Mouse (Mus musculus): ENCODE measurements around the gene Psmd2.

Psmd2 gene

DNA sequence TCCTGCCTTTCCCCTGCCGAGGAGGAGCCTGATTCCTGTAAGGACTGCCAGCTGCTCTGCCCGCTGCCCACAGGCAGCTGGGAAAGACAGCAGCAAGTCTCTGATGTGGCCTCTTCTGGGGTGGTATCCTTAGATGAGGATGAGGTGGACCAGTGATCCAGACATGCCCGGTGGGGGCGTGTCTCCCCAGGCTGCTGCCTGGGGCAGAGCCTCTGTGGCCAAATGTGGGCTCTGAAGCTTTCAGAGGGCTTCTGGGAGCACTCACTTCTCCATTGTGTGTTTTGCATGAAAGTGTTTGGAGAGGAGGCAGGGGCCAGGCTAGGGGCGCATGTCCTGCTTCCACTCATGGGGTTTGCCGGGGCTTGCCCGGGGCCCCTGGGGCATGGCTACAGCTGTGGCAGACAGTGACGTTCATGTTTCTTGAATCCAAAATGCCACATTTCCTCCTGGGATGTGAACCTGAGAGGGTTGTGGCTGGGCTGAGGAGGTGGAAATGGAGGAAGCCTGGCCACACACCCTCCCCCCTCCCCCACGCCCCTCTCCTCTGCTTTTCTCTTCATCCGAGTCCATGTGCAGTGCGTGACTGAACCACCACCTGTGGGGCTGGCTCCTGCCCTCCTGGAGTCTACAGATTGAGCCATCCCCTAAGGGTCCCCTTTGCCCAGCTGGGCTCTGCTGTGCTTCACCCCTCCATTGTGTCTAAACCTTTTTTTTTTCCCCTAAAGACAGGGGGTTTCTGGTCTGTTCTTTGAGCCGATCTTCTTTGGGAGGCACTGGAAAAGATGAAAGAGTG is 50.5 kb downstream of the Psmd2 start:
- no peak for DNase-seq (ENCODE audit: low spot score in 2 of 2)

DNA sequence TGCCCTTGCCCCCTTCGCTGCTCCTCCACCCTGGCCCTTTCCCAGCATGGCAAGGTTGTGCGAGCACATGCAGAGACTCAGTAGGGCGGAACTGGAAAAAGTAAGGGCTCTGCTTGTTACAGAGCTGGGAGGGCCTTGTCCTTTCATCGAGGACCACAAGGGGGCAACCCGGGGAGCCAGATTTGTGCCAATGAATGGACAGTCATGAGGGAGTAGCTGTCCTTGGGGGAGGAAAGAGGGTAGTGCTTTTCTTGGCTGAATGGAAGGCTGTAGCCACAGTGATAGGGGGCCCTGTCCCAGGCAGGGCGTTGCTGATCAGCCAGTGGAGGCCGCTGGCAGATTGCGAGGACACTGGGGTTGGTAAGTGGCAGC is 51.1 kb downstream of the Psmd2 start:
- DNase-seq (ENCODE audit: low spot score in 2 of 2): peak; percentile 76 to 79

DNA sequence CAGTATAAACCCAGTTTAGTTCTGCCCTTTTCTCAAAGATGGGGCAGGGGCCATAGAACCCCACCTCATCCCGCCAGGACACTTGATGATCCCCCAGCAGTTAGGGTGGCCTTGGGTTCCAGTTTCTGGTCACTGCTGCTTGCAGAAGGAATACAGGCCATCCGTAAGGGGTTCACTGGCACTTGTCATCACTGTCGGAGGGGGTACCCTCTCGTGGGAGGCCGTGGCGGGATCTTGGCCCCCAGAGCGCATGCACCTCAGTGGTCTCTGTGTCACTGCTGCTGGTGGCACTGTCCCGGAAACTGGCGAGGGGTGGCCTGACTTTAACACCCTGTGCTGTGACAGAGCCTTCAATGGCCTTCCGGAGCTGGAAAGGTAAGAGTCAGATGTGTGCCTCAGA is 51.6 kb downstream of the Psmd2 start:
- no peak for DNase-seq (ENCODE audit: low spot score in 2 of 2)

DNA sequence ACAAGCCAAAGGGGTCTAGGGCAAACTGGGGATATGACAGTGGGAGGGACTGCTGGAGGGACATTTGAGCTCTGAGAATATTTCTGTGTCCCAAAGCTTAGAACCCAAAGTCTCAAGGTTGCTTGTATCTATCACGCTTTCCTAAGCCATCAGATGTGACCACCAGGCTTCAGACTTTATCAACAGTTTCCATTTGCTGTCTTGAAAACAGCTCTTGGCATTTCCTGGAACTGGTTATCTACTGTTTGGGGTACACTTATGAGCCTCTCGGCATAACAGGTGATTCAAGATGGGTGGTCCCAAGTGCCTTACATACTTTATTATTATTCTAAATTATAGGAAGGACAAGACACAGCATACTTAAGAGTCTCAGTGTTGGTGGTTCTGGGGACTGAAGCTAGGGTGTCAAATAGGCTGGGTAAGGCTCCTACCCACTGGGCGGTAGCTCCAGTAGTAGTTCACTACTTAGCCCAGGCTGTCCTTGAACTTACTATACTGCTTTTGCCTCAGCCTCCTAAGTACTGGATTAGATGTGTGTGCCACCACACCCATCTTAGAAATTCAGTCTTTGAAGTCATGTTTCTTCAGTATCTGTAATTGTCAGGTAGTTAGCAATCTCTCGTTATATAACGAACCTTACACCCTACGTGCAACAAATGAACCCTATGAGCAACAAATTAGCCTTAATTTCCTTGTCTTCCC is 52.4 kb downstream of the Psmd2 start:
- no peak for DNase-seq (ENCODE audit: low spot score in 2 of 2)

DNA sequence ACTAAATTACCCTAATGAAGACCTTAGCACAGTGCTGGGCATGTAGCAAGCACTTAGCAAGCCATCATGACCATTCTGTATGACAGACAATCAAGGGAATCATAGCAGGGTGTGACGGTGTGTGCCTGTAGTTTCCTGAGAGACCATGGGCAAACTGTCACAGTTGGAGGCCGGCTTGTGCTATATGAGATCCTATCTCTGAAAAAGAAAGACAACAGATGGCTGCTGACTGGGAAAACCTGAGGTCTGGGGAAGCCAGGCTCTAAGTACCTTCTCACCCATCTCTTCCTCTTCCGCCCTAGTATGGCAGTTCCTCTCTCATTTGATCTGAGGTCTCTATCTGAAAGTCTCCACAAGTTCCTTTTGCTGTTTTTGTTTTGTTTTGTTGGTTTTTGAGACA is 54.3 kb downstream of the Psmd2 start:
- DNase-seq (ENCODE audit: low spot score in 2 of 2): no peak

DNA sequence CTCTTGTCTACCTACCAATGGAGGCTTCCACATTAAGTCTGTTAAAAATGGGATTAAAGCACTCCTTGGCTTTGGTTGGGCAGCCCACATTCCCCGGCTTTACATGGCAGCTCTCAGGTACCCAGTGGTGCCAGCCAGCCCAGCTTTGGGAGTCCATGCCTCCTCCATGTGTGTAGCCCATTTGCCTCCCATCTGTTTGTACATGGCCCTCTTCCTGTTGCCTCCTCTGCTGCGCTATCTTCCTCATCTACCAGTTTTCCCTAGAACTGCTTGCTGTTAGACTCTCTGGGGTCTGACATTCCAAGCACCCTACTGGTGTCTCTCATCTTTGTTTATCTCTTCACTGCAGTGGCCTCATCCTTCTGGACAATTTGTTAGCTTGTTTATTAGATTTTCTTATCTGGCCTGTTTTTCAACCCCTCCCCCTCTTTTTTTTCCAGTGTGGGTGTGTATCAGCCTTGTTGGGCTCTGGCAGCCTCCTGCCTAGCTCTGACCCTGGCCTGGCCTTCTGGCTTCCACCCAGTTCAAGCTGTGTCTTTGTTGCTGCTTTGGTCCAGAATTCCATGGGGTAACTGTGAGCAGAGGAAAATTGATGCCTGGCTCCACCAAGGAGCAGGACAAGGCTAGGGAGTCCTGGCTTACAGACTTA is 55.1 kb downstream of the Psmd2 start:
- no peak for DNase-seq (ENCODE audit: low spot score in 2 of 2)

DNA sequence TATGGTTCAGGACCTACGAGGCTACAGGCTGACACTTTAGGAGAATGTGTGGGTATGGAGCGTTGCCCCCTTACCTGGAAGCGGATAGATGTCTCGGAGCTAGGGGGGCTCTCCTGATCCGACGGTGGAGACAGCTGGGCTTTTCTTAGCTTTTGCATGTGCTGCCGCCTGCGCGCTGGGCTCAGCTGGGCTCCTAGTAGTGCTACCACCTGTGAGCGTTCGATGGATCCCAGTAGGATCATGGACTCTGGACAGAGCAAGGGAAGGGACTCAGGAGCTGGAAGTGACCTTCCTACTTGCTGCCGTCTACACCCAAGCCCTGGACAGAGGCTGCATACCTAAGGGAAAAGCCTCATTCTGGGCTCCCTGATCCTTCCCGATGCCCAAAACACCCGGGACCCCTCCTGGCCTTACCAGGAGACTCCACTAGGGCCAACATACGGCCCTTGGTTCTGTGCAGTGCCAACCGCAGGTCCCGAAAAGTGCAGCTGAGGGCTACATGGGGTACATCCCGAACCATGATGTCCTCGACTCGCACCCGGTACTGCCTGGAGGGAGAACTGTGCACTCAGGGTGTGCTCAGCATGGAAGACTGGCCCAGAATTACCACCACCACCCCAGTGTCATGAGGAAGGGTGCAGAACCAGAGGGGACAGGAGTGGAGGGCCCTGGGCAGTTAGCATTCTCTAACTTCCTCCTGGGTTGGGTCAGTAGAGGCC is 56.9 kb downstream of the Psmd2 start:
- DNase-seq (ENCODE audit: low spot score in 2 of 2): no peak

DNA sequence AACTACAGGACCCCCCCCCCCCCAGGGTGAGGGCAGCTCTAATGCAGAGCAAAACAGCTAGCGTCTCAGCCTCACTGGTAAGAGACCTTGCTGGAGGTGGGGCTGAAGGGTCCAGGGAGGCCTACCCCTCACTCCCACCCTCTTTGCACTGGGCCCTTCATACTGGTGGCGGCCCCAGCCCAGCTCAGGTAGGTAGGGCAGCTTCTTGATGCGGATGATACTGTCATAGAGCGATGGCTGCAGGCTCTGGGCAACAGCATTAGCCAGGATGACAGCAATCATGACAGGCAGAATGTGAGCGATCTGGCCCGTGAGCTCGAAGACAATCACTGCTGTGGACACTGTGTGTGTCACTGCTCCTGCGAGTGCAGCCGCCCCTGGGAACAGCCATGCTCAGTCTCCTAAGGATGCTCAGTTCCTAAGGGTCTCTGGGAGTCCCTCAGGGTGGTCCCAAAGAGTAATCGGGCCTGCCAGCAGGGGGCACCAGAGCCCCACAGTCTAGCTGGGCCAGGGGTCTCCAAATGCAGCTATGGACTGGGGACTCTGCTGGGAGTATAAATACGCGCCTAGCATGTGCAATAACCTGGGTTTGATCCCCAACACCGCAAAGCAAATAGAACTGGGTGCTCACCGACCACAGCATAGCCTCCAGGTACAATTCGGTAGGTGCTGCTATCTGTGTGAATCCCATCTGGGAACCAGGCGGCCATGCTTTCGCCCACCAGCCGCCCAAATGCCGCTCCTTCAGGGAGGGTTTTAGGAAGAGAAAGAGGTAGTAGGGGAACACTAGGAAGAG is 57.7 kb downstream of the Psmd2 start:
- DNase-seq (ENCODE audit: low spot score in 2 of 2): no peak

DNA sequence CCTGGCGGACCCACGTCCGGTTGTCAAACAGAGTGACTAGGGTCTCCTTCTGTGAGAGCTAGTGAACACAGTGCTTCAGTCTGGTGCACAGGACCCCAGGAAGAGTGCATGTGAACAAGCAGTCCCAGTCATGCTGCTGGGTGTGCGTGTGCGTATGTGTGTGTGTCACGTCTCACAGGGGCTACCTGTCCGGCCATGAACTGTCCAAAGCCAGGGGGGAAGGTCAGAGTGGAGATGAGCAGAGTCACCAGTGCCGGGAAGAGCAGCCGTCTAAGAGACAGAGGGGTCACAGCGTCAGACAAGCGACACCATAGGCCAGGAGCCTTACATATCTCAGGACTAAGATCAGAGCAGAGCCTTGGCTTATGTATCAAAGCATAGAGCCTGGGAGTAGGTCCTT is 58.9 kb downstream of the Psmd2 start:
- no peak for DNase-seq (ENCODE audit: low spot score in 2 of 2)

DNA sequence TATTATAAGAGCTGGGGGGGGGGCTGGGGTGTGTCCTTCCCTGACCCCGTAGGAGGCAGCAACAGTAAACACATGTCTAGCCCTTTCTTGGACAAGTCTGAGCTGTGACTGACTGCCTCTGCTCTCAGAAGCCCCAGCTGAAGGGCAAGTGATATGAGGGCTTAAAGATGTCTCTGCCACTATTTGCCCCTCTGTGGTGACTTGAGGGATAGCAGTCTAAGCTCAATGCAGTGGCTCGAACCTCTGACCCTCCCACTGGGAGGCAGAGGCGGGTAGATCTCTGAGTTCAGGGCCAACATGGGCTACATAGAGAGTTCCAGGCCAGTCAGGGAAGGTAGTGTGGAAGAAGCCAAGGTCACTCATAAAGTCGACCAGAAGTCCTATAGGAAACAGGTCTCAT is 59.4 kb downstream of the Psmd2 start:
- DNase-seq (ENCODE audit: low spot score in 2 of 2): no peak

DNA sequence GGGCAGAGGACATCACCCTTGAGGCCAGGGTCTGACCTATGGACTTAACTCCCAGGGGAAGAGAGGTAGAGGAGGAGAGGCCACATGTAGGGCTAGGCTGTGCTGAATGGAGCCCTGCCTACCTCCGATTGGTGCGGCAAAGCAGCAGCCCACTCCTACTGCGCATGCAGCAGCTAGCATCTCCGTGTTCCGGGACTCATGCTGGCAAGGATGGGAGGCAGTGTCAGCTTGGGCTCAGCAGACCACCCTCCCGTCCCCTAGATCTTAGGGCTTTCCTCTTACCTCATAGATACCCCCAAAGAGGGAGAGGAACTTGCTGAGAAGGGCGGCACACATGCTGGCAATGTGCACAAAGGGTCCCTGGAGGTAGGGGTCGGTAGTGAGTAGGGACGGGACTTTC is 60.7 kb downstream of the Psmd2 start:
- DNase-seq (ENCODE audit: low spot score in 2 of 2): no peak

DNA sequence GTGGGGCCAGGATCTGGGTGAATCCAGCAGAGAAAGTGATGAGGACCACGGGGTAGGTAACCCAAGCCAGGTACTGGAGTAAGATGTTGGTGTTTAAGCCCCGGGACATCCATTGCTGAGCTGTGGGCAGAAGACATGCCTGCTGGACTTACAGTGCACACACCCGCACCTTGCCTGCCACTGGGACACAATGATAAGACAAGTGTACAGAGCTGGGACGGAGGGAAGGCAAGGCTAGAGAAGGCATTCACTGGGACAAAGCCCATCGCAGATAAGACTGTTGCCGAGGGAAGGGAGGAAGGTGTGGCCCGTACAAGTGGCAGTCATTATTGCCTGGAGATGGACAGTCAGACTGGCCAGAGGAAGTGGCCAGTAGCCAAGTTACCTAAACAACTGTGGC is 61.4 kb downstream of the Psmd2 start:
- no peak for DNase-seq (ENCODE audit: low spot score in 2 of 2)
